Mouse (Mus musculus): ENCODE data around the gene Donson. TPM values are rescaled to one million over a fixed set of nuclear protein-coding genes. Genes with fewer than 3 reads are reported as not detected.
A peak's percentile ranks its signal among the peaks of the same experiment; 100 is the strongest.
"Not testable (repeated sequence)": the region's sequence is repeated elsewhere in the genome, so short reads cannot be mapped to it uniquely, and the experiment has no call there.

The Donson gene
- polyA plus RNA-seq, 1 experiment from 2014 or later: 21.9 TPM

GRCm38 (mm10) chr16:91648220-91648550 lies 40.4 kb downstream of the Donson start:
- H3K4me3 ChIP-seq (replicated peaks): peak overlapping the region; percentile 74
- H3K27me3 ChIP-seq: no peaks in the 10 kb centered on the region
- peak overlapping the region; percentile 88 for H3K4me2 ChIP-seq (replicated peaks)
- ATAC-seq: peak; percentile 65
- peaks cover 12% of the 10 kb centered on the region for H3K36me3 ChIP-seq
- 0% methylated on average over 24 of the region's 25 CpGs for WGBS
- H3K27ac ChIP-seq: peak overlapping the region; percentile 98
- H3K9me3 ChIP-seq: no peaks in the 10 kb centered on the region
- peaks cover 36% of the 10 kb centered on the region for H3K4me1 ChIP-seq (replicated peaks)
- peak overlapping the region; percentile 84 for H3K9ac ChIP-seq (replicated peaks)

GRCm38 (mm10) chr16:91647461-91648219 lies 40.9 kb downstream of the Donson start, which contains the start of gene Son:
Son (plus strand) TSS chr16:91647506.
- ATAC-seq: peak; percentile 96
- H3K9ac ChIP-seq (replicated peaks): peak within 1 kb of the TSS; percentile 87
- WGBS: under 1% methylated on average over 70 of the region's 70 CpGs
- peak within 1 kb of the TSS; percentile 98 for H3K27ac ChIP-seq
- H3K36me3 ChIP-seq: peaks cover 15% of the 10 kb centered on the region
- no peaks in the 10 kb centered on the region for H3K9me3 ChIP-seq
- H3K4me3 ChIP-seq (replicated peaks): peak within 1 kb of the TSS; percentile 74
- H3K4me1 ChIP-seq (replicated peaks): peaks cover 36% of the 10 kb centered on the region
- no peaks in the 10 kb centered on the region for H3K27me3 ChIP-seq
- peak within 1 kb of the TSS; percentile 88 for H3K4me2 ChIP-seq (replicated peaks)

DNA sequence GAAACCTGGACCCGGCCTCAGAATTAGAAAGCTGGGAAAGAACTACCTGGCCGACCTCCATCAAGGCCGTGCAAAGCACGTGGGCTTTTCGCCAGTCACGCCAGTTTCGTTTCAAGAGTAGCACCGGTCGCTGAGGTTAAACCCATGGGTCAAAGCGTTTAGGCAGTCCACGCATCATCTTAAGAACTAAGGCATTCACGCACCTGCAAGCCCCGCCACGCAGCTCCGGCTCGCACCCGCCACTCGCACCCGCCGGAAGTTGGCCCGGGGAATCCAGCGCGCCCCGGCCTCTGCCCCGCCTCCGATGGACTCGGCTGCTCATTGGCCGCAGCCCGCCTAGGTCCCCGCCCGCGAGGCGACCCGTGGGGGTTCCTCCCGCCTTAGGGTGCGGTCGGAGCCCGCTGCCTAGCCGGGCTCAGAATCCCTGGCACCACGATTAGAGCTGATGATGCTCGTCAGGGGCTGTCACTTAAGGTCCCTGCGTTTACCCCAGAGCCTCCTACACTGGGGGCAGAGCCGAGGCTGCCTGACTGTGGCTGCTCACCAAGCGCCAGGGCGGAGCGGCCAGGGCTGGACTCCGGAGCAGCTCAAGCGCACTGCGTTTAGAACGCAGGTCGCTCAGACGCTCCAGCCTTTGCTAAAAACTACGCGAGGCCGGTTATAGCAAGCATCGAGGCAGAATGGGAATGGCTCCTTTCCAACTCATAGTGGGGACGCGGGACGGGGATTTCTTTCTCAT lies 41.7 kb downstream of the Donson start, which contains the start of gene Gart:
Gart (minus strand) TSS at position 272 of the 739 bp plus-strand sequence.
- H3K9ac ChIP-seq (replicated peaks): peak within 1 kb of the TSS; percentile 87

DNA sequence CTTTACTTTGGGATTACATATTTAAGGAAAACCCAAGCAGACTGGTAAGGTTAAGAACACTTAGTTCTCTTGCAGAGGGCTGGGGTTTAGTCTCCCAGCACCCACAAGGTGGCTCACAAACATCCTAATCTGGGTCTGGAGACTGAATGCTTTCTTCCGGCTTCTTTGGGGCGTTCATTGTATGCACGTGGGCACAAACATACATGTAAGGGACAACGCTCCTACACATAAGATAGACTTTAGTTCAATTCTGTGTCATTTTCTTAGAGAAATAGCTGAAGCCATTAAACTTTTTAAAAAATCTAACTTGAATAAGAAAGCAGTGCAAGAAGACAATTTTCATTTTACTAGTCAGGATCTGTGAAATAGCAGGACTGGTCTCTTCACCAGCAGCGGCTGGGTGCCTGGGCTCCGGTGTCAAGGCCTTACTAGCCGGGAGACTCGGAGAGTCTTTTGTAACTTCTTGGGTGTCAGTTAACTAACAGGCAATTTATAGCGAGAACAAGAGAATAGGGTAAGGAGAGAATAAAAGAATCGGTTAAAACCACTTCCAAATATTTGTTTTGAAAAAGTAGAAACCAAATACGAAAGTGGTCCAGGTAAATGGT lies 42.5 kb downstream of the Donson start:
- Histone ChIP-seq H3K36me3 (peaks cover 18% of the 10 kb centered on the region), H3K27ac (no peak overlapping the region), H3K4me1 (replicated peaks) (peaks cover 28% of the 10 kb centered on the region), H3K4me3 (replicated peaks) (peak overlapping the region; percentile 74), H3K9ac (replicated peaks) (peak overlapping the region; percentile 87), H3K27me3 (no peaks in the 10 kb centered on the region), H3K9me3 (no peaks in the 10 kb centered on the region), H3K4me2 (replicated peaks) (peak overlapping the region; percentile 88)
- ATAC-seq: no peak
- WGBS: 1% methylated on average over 11 of the region's 11 CpGs

More for the DNA sequence above, 41.7 kb downstream of the Donson start, which contains the start of gene Gart:
- no peaks in the 10 kb centered on the region for H3K27me3 ChIP-seq
- peaks cover 28% of the 10 kb centered on the region for H3K4me1 ChIP-seq (replicated peaks)
- peak within 1 kb of the TSS; percentile 88 for H3K4me2 ChIP-seq (replicated peaks)
- WGBS: under 1% methylated on average over 59 of the region's 59 CpGs
- ATAC-seq: peak; percentile 91
- no peaks in the 10 kb centered on the region for H3K9me3 ChIP-seq
- peaks cover 14% of the 10 kb centered on the region for H3K36me3 ChIP-seq
- peak within 1 kb of the TSS; percentile 98 for H3K27ac ChIP-seq
- peak within 1 kb of the TSS; percentile 74 for H3K4me3 ChIP-seq (replicated peaks)

- not testable (repeated sequence) for ATAC-seq; H3K4me2 ChIP-seq (replicated peaks); H3K9ac ChIP-seq (replicated peaks); H3K4me3 ChIP-seq (replicated peaks); H3K9me3 ChIP-seq; H3K27ac ChIP-seq; H3K27me3 ChIP-seq
- Histone ChIP-seq H3K4me1 (replicated peaks) (peaks cover 24% of the 10 kb centered on the region), H3K36me3 (peaks cover 24% of the 10 kb centered on the region)
- 50% methylated on average over 1 of the region's 2 CpGs for WGBS
Measured at GRCm38 (mm10) chr16:91645420-91645819, 43.1 kb downstream of the Donson start.

GRCm38 (mm10) chr16:91644901-91645300 lies 43.7 kb downstream of the Donson start:
- Histone ChIP-seq H3K27me3 (no peaks in the 10 kb centered on the region), H3K4me1 (replicated peaks) (peaks cover 19% of the 10 kb centered on the region), H3K27ac (no peak overlapping the region), H3K36me3 (peaks cover 29% of the 10 kb centered on the region), H3K4me2 (replicated peaks) (no peak overlapping the region), H3K9me3 (no peaks in the 10 kb centered on the region), H3K9ac (replicated peaks) (no peak overlapping the region), H3K4me3 (replicated peaks) (no peak overlapping the region)
- 85% methylated on average over 2 of the region's 2 CpGs for WGBS
- ATAC-seq: no peak

GRCm38 (mm10) chr16:91640171-91640570 lies 48.4 kb downstream of the Donson start:
- Histone ChIP-seq H3K4me1 (replicated peaks) (peaks cover 4% of the 10 kb centered on the region; the same call in 1 of the 2 replicates), H3K4me3 (replicated peaks) (no peak overlapping the region), H3K27ac (no peak overlapping the region), H3K9ac (replicated peaks) (no peak overlapping the region), H3K36me3 (peaks cover 74% of the 10 kb centered on the region), H3K4me2 (replicated peaks) (no peak overlapping the region), H3K9me3 (no peaks in the 10 kb centered on the region), H3K27me3 (no peaks in the 10 kb centered on the region)
- no peak for ATAC-seq
- WGBS: 94% methylated on average over 8 of the region's 8 CpGs

DNA sequence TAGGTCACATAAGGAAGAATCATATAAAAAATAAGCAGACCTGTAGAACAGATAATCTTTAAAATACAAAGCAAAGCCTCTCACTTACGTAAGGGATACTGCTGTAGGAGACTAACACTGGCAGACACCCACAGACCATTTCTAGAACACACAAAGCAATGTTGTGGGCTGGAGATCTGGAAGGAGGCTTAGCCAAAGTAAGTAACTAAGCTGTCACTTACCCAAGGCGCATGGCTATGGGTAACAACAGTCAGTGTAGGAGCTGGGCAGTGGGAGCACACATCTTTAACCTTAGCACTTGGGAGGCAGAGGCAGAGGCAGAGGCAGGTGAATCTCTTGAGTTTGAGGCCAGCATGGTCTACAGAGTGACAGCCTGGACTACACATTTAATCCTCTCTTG lies 48.9 kb downstream of the Donson start:
- no peak overlapping the region for H3K4me2 ChIP-seq (replicated peaks)
- 94% methylated on average over 2 of the region's 2 CpGs for WGBS

GRCm38 (mm10) chr16:91639161-91639560 lies 49.4 kb downstream of the Donson start:
- H3K4me1 ChIP-seq (replicated peaks): no peaks in the 10 kb centered on the region
- no peak overlapping the region for H3K4me3 ChIP-seq (replicated peaks)
- H3K4me2 ChIP-seq (replicated peaks): no peak overlapping the region
- no peaks in the 10 kb centered on the region for H3K9me3 ChIP-seq
- H3K27me3 ChIP-seq: no peaks in the 10 kb centered on the region
- H3K9ac ChIP-seq (replicated peaks): no peak overlapping the region
- H3K36me3 ChIP-seq: peaks cover 83% of the 10 kb centered on the region
- no peak for ATAC-seq
- H3K27ac ChIP-seq: no peak overlapping the region
- 94% methylated on average over 5 of the region's 5 CpGs for WGBS

More for the DNA sequence above, 48.9 kb downstream of the Donson start:
- Histone ChIP-seq H3K4me1 (replicated peaks) (peaks cover under 1% of the 10 kb centered on the region; the same call in 1 of the 2 replicates), H3K9me3 (no peaks in the 10 kb centered on the region), H3K27me3 (no peaks in the 10 kb centered on the region), H3K9ac (replicated peaks) (no peak overlapping the region), H3K4me3 (replicated peaks) (no peak overlapping the region), H3K27ac (no peak overlapping the region), H3K36me3 (peaks cover 78% of the 10 kb centered on the region)
- ATAC-seq: no peak

DNA sequence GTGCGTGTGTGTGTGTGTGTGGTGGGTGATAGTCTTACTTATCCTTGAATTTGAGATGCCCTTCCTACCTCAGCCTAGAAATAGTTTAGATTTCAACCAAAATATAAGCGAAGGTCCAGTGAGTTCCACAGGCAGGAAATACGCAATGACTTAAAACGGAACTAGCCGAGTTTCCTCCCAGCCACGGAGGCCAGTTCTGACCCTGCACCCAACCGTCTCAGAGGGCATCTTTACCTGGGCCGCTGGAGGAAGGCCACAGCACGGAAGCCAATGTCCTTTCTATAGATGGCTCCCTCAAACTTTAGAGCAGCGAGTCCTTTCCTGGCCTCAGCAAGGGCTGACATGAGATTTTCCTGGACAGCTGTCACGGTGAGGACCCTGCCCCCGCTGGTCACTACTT lies 54.9 kb downstream of the Donson start:
- peaks cover 86% of the 10 kb centered on the region for H3K36me3 ChIP-seq
- H3K27ac ChIP-seq: no peak overlapping the region
- 95% methylated on average over 12 of the region's 12 CpGs for whole genome bisulfite sequencing
- H3K4me2 ChIP-seq (replicated peaks): no peak overlapping the region
- H3K4me1 ChIP-seq (replicated peaks): no peaks in the 10 kb centered on the region
- ATAC-seq: no peak
- H3K27me3 ChIP-seq: no peaks in the 10 kb centered on the region
- H3K4me3 ChIP-seq (replicated peaks): no peak overlapping the region
- H3K9ac ChIP-seq (replicated peaks): no peak overlapping the region
- H3K9me3 ChIP-seq: no peaks in the 10 kb centered on the region

GRCm38 (mm10) chr16:91632940-91633339 lies 55.6 kb downstream of the Donson start:
- no peaks in the 10 kb centered on the region for H3K27me3 ChIP-seq
- no peaks in the 10 kb centered on the region for H3K4me1 ChIP-seq (replicated peaks)
- peaks cover 86% of the 10 kb centered on the region for H3K36me3 ChIP-seq
- no peaks in the 10 kb centered on the region for H3K9me3 ChIP-seq
- no peak overlapping the region for H3K27ac ChIP-seq
- H3K9ac ChIP-seq (replicated peaks): no peak overlapping the region
- 97% methylated on average over 7 of the region's 7 CpGs for WGBS
- ATAC-seq: no peak
- H3K4me3 ChIP-seq (replicated peaks): no peak overlapping the region
- no peak overlapping the region for H3K4me2 ChIP-seq (replicated peaks)

- Histone ChIP-seq H3K4me2 (replicated peaks) (no peak overlapping the region), H3K4me3 (replicated peaks) (no peak overlapping the region), H3K27ac (no peak overlapping the region), H3K27me3 (no peaks in the 10 kb centered on the region), H3K9me3 (no peaks in the 10 kb centered on the region), H3K9ac (replicated peaks) (no peak overlapping the region), H3K36me3 (peaks cover 86% of the 10 kb centered on the region), H3K4me1 (replicated peaks) (no peaks in the 10 kb centered on the region)
- WGBS: 89% methylated on average over 5 of the region's 5 CpGs
- no peak for ATAC-seq
Measured at GRCm38 (mm10) chr16:91632439-91632838, 56.1 kb downstream of the Donson start.

All from midbrain, embryonic 13.5 days (tissue).